Mouse (Mus musculus) embryo, embryonic 9.5 days (tissue): ENCODE results near the gene Tm9sf1.

ENCODE experiments used
- DNase-seq: peaks from one replicate; pipeline ENCODE4 v3.0.0-alpha.2; 2017; ENCODE audit errors: extremely low spot score

Gene Tm9sf1

GRCm38 (mm10) chr14:55590748-55591330 is 52.8 kb downstream of the Tm9sf1 start, which contains the start of gene Psme2:
TSS of gene Psme2 (minus strand) at chr14:55591113.
- peak; percentile 95 for DNase-seq

DNA sequence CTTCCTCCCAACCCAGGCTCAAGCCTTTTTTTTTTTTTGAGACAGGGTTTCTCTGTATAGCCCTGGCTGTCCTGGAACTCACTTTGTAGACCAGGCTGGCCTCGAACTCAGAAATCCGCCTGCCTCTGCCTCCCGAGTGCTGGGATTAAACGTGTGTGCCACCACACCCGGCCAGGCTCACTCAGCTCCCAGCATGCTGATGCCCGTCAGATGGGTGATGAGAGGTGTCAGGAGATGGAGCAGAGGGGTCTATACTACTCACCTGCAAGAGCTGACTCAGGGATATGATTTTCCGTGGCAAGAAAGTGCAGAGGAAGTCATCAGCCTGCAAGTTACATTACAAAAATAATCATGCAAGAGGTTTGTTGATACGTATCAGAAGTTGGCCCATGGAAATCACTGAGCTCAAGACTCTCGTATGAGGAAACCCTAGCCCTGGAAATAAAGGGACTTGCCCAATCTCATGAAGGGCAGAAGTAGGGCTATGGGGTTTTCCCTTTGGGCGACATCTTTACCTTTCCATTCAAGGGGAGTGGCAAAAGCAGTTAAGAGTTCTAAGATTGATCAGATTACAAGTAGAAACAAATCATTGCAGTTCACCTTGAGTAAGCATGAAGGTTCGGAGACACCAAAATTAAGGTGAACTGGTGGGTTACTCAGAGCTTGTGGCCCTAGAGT is 53.7 kb downstream of the Tm9sf1 start:
- no peak for DNase-seq

DNA sequence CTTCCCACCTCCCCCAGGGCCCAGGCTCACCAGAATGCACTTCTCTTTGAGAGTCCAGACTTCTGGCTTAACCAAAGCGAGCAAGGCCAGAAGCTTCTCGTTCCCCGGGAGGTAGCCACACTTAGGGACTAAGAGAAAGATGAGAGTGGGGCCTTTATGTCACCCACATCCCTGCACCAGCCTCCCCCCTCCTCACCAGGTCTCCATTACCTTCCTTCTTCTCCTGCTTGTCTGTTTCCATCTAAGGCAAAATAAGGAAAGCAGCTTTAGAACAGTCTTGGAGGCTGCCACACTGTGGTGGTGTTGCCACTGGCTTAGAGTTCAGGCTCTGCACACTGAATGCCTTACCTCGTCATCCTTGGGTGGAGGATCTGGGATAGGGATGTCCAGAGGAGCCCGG is 54.3 kb downstream of the Tm9sf1 start:
- no peak for DNase-seq

- no peak for DNase-seq
These were observed 57.5 kb downstream of the Tm9sf1 start for GRCm38 (mm10) chr14:55586149-55586548.
